Mouse (Mus musculus): ENCODE results near the gene Fcho1. TPM values are rescaled to one million over a fixed set of nuclear protein-coding genes. Genes with fewer than 3 reads are reported as not detected.

The Fcho1 gene
- polyA plus RNA-seq, 1 experiment from 2014 or later = 7.4 TPM

DNA sequence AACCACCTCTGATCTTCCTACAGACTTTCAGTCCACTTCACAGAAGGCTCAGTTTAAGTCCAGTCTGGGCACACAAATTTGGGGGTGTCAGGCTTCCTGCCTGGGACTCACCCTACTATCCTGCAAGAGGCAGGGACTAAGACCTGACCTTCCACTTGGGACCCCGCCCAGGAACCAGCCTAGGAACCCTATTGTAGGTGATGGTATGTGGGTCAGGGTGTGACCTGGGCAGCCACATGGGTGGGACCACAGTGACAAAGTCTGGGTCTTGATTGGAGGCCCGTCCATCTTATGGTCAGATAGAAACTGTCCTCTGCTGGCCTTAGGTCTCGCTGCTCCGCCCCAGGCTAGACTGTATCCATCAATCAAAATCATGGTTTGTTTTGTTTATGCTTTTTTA, 1.1 kb downstream of the Fcho1 start:
- Histone ChIP-seq H3K9me3 (ENCODE audit: control insufficient read depth, low read depth, low read length) (no peaks in the 10 kb centered on the region), H3K4me2 (replicated peaks; ENCODE audit: low read depth, low read length) (no peak overlapping the region; the same call in 1 of the 2 replicates)
- 44% methylated on average over 4 of the region's 4 CpGs for WGBS

DNA sequence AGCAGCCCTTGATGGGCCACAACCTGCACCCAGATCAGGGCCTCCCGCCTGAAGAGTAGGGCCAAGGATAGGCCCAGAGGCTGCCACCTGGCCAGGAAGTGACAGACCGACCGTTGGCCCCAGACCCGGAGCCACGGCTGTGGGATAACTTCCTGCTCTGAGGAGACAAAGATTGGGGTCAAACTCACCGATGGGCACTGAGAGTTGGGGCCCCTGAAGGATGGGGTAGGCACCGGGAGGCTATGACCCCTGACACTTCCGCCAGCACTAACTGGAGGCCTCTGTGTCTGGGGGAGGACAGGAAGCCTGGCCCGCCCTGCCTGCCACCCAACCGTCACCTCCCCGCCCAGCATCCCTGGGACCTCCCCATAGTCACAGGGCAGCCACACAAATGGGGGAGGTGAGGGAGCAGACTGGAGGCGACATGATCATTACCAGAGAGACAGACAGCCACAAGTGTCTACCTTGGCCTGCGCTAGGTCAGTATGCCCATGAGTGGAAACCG, 2.4 kb downstream of the Fcho1 start:
- H3K27me3 ChIP-seq (ENCODE audit: control insufficient read depth, insufficient read depth, low read length) = no peaks in the 10 kb centered on the region
- WGBS = 60% methylated on average over 14 of the region's 14 CpGs
- no peak for ATAC-seq (ENCODE audit: insufficient number of reproducible peaks, insufficient read depth, low FRiP score, low read depth)

More for the DNA sequence above, 1.1 kb downstream of the Fcho1 start:
- no peak for ATAC-seq (ENCODE audit: insufficient number of reproducible peaks, insufficient read depth, low FRiP score, low read depth)
- H3K36me3 ChIP-seq (ENCODE audit: control insufficient read depth, insufficient read depth, low read length) = no peaks in the 10 kb centered on the region
- H3K27ac ChIP-seq (ENCODE audit: low read length) = no peak overlapping the region
- no peak overlapping the region for H3K9ac ChIP-seq (replicated peaks; ENCODE audit: low read depth, low read length)
- H3K27me3 ChIP-seq (ENCODE audit: control insufficient read depth, insufficient read depth, low read length) = no peaks in the 10 kb centered on the region
- no peak overlapping the region for H3K4me3 ChIP-seq (ENCODE audit: low read depth, low read length)
- peaks cover 4% of the 10 kb centered on the region; the same call in 1 of the 2 replicates for H3K4me1 ChIP-seq (ENCODE audit: control insufficient read depth, insufficient read depth, low read length)

DNA sequence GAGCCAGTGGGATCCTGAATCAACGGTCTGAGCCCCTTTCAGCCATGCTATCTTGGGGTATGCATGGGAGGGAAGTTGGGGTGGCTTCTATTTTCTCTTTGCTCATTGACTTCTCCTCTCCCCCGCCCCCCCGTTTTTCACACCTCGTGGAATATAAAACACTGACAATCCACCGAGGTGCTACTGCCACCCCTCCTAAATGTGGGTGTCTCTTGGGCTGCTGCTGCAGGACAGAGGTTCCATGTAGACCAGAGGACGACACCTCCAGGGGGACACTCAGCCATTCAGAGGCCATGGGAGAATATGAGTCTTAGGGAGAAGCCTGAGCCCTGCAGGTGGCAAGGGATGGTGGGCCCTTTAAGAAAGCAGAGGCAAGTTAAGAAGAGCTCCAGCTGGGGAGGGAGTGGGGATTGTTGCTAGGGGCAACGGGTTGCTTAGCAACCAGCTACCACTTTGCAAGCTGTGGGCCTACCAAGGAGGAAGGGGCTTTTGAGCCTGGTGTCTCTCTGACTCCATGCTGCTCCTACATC, 5.5 kb downstream of the Fcho1 start:
- H3K27me3 ChIP-seq (ENCODE audit: control insufficient read depth, insufficient read depth, low read length) = no peaks in the 10 kb centered on the region
- no peak for ATAC-seq (ENCODE audit: insufficient number of reproducible peaks, insufficient read depth, low FRiP score, low read depth)
- no peak overlapping the region for H3K4me2 ChIP-seq (replicated peaks; ENCODE audit: low read depth, low read length)
- WGBS = 38% methylated on average over 7 of the region's 7 CpGs
- no peak overlapping the region for H3K4me3 ChIP-seq (ENCODE audit: low read depth, low read length)
- H3K9me3 ChIP-seq (ENCODE audit: control insufficient read depth, low read depth, low read length) = no peaks in the 10 kb centered on the region
- H3K4me1 ChIP-seq (ENCODE audit: control insufficient read depth, insufficient read depth, low read length) = no peaks in the 10 kb centered on the region
- H3K36me3 ChIP-seq (ENCODE audit: control insufficient read depth, insufficient read depth, low read length) = no peaks in the 10 kb centered on the region
- H3K9ac ChIP-seq (replicated peaks; ENCODE audit: low read depth, low read length) = no peak overlapping the region
- no peak overlapping the region for H3K27ac ChIP-seq (ENCODE audit: low read length)

More for the DNA sequence above, 2.4 kb downstream of the Fcho1 start:
- no peak overlapping the region for H3K4me2 ChIP-seq (replicated peaks; ENCODE audit: low read depth, low read length)
- H3K9me3 ChIP-seq (ENCODE audit: control insufficient read depth, low read depth, low read length) = no peaks in the 10 kb centered on the region
- no peak overlapping the region for H3K27ac ChIP-seq (ENCODE audit: low read length)
- no peaks in the 10 kb centered on the region for H3K36me3 ChIP-seq (ENCODE audit: control insufficient read depth, insufficient read depth, low read length)
- H3K9ac ChIP-seq (replicated peaks; ENCODE audit: low read depth, low read length) = no peak overlapping the region
- peaks cover under 1% of the 10 kb centered on the region; the same call in 1 of the 2 replicates for H3K4me1 ChIP-seq (ENCODE audit: control insufficient read depth, insufficient read depth, low read length)
- H3K4me3 ChIP-seq (ENCODE audit: low read depth, low read length) = no peak overlapping the region

DNA sequence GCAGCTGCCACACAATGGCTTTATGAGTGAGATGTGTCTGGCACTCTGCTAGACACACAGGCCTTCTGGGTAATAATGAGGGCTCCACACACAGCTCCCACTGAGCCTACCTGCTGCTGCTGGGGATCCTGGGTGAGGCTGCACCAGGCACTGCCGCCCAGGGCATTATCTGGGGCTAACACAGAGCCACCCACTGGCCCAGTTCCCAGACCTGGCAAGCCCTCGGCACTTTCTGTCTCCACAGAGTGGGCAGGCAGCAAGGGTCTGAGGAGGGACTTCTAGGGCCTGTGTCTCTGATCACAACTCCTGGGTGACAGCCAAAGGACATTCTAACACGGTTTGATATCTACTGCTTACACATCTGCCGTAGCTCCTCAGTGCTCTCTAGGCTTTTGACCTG, 6.3 kb downstream of the Fcho1 start:
- ATAC-seq (ENCODE audit: insufficient number of reproducible peaks, insufficient read depth, low FRiP score, low read depth) = no peak
- H3K9me3 ChIP-seq (ENCODE audit: control insufficient read depth, low read depth, low read length) = no peaks in the 10 kb centered on the region
- no peaks in the 10 kb centered on the region for H3K27me3 ChIP-seq (ENCODE audit: control insufficient read depth, insufficient read depth, low read length)
- H3K4me3 ChIP-seq (ENCODE audit: low read depth, low read length) = no peak overlapping the region
- 64% methylated on average over 4 of the region's 4 CpGs for WGBS
- H3K4me1 ChIP-seq (ENCODE audit: control insufficient read depth, insufficient read depth, low read length) = no peaks in the 10 kb centered on the region
- no peak overlapping the region for H3K27ac ChIP-seq (ENCODE audit: low read length)
- H3K4me2 ChIP-seq (replicated peaks; ENCODE audit: low read depth, low read length) = no peak overlapping the region
- H3K9ac ChIP-seq (replicated peaks; ENCODE audit: low read depth, low read length) = no peak overlapping the region
- H3K36me3 ChIP-seq (ENCODE audit: control insufficient read depth, insufficient read depth, low read length) = no peaks in the 10 kb centered on the region

DNA sequence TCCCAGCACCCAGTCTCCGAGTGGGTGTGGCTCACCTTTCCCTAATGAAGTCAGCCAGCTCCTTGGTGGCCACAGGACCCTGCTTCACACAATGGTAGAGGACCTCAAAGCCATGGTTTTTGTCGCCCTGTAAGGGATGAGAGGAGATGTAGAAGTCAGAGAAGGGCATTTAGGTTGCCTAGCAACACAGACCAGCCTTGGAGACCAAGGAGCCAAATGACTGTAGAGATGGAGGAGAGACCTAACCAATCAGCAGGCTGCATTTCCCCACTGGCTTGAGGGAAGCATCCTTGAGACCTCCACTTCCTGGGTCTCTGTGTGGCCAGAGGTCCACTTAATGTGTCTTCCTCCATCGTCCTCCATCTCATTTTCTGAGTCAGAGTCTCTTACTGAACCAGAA, 7.3 kb downstream of the Fcho1 start:
- no peak for ATAC-seq (ENCODE audit: insufficient number of reproducible peaks, insufficient read depth, low FRiP score, low read depth)
- no peak overlapping the region for H3K27ac ChIP-seq (ENCODE audit: low read length)
- H3K27me3 ChIP-seq (ENCODE audit: control insufficient read depth, insufficient read depth, low read length) = no peaks in the 10 kb centered on the region
- H3K36me3 ChIP-seq (ENCODE audit: control insufficient read depth, insufficient read depth, low read length) = no peaks in the 10 kb centered on the region
- 46% methylated on average over 3 of the region's 3 CpGs for WGBS
- H3K9ac ChIP-seq (replicated peaks; ENCODE audit: low read depth, low read length) = no peak overlapping the region
- no peak overlapping the region for H3K4me3 ChIP-seq (ENCODE audit: low read depth, low read length)
- no peaks in the 10 kb centered on the region for H3K9me3 ChIP-seq (ENCODE audit: control insufficient read depth, low read depth, low read length)
- no peaks in the 10 kb centered on the region for H3K4me1 ChIP-seq (ENCODE audit: control insufficient read depth, insufficient read depth, low read length)
- no peak overlapping the region for H3K4me2 ChIP-seq (replicated peaks; ENCODE audit: low read depth, low read length)

DNA sequence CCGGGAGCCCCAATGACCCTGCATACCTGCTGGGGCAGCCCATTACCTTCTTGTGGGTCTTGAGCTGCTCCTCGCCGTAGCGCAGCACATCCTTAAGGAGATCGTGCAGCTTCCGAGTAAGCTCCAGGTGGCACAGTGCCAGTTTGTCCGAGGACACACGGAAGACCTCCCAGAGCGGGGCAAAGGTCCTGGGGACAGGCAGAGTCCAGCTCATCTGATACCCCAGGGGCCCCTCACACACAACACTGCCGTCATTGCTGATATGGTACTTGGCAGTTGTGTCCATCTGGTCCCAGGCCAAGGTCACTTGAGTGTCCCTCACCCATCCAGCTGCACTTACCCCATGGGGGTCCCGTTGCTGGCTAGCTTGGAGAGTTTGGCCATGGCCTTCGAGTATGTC, 8.4 kb downstream of the Fcho1 start:
- ATAC-seq (ENCODE audit: insufficient number of reproducible peaks, insufficient read depth, low FRiP score, low read depth) = no peak
- Histone ChIP-seq H3K27me3 (ENCODE audit: control insufficient read depth, insufficient read depth, low read length) (no peaks in the 10 kb centered on the region), H3K9me3 (ENCODE audit: control insufficient read depth, low read depth, low read length) (no peaks in the 10 kb centered on the region), H3K4me3 (ENCODE audit: low read depth, low read length) (no peak overlapping the region), H3K4me2 (replicated peaks; ENCODE audit: low read depth, low read length) (no peak overlapping the region), H3K27ac (ENCODE audit: low read length) (no peak overlapping the region), H3K9ac (replicated peaks; ENCODE audit: low read depth, low read length) (no peak overlapping the region), H3K4me1 (ENCODE audit: control insufficient read depth, insufficient read depth, low read length) (no peaks in the 10 kb centered on the region), H3K36me3 (ENCODE audit: control insufficient read depth, insufficient read depth, low read length) (no peaks in the 10 kb centered on the region)
- 81% methylated on average over 12 of the region's 12 CpGs for WGBS

DNA sequence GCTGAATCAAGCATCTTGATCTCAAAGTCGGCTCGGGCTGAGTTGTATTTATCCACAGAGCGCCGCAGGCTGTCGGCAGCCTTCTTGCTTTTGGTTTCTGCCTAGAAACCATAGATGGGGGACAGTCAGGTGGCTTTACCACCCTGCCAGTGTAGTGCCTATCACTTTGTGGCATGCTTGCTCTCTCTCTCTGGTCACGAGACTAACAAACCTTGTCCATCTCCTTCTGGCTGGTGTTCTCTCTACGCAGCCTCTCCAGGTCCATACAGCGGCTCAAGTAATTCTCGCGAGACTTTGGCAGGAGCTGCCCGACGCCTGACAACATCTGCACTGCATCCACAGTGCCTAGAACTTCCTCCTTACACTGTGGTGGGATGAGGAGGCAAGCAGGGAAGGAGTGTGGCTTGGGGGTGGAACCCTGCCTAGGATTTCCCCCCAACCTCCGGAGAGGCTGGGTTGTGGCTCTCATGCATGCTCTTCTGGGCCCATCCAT, 8.9 kb downstream of the Fcho1 start:
- H3K9me3 ChIP-seq (ENCODE audit: control insufficient read depth, low read depth, low read length) = no peaks in the 10 kb centered on the region
- no peak overlapping the region for H3K4me2 ChIP-seq (replicated peaks; ENCODE audit: low read depth, low read length)
- no peak overlapping the region for H3K27ac ChIP-seq (ENCODE audit: low read length)
- H3K4me3 ChIP-seq (ENCODE audit: low read depth, low read length) = no peak overlapping the region
- 79% methylated on average over 13 of the region's 13 CpGs for WGBS
- no peaks in the 10 kb centered on the region for H3K36me3 ChIP-seq (ENCODE audit: control insufficient read depth, insufficient read depth, low read length)
- H3K4me1 ChIP-seq (ENCODE audit: control insufficient read depth, insufficient read depth, low read length) = no peaks in the 10 kb centered on the region
- H3K9ac ChIP-seq (replicated peaks; ENCODE audit: low read depth, low read length) = no peak overlapping the region
- H3K27me3 ChIP-seq (ENCODE audit: control insufficient read depth, insufficient read depth, low read length) = no peaks in the 10 kb centered on the region
- ATAC-seq (ENCODE audit: insufficient number of reproducible peaks, insufficient read depth, low FRiP score, low read depth) = no peak

DNA sequence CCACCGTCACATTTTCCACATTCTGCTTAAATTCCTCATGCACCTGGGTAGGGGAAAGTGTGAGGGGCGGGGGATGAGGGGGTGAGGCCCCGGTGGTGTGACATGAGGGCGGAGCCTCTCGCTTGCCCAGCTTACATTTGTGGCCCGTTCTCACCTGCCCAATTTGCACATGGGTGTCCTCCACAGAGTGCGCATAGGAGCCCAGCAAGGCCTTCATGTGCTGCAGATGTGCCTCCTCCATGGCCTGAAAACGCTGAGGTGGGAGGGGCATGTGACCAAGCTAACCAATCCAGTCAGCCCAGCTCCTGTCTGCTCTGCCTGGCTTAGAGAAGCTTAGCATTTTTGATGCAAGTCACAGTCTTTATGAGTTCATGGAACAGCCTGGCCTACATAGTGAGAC, 10.0 kb downstream of the Fcho1 start:
- Histone ChIP-seq H3K27ac (ENCODE audit: low read length) (no peak overlapping the region), H3K9me3 (ENCODE audit: control insufficient read depth, low read depth, low read length) (no peaks in the 10 kb centered on the region), H3K27me3 (ENCODE audit: control insufficient read depth, insufficient read depth, low read length) (no peaks in the 10 kb centered on the region), H3K36me3 (ENCODE audit: control insufficient read depth, insufficient read depth, low read length) (no peaks in the 10 kb centered on the region), H3K4me3 (ENCODE audit: low read depth, low read length) (no peak overlapping the region), H3K9ac (replicated peaks; ENCODE audit: low read depth, low read length) (no peak overlapping the region), H3K4me2 (replicated peaks; ENCODE audit: low read depth, low read length) (no peak overlapping the region), H3K4me1 (ENCODE audit: control insufficient read depth, insufficient read depth, low read length) (no peaks in the 10 kb centered on the region)
- 26% methylated on average over 8 of the region's 8 CpGs for WGBS
- ATAC-seq (ENCODE audit: insufficient number of reproducible peaks, insufficient read depth, low FRiP score, low read depth) = no peak

DNA sequence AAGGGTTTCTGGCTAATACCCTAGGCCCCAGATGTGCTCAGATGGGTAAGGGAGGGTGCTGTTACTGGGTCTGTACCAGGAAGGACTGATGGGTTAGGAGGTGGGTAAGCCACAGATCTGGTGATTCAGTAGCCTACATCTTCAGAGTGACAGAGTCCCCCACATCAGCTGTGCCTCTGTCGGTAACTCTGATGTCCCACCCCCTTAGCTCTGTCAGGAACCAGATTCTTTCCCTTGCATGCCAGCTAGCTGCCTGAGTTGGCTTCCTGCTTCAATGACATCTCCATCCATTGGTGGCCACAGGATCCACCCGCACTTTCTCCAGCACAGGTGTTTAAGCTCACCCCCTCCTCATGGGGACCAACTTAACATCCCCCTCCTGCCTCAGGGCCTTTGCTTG, 13.9 kb downstream of the Fcho1 start:
- Histone ChIP-seq H3K36me3 (ENCODE audit: control insufficient read depth, insufficient read depth, low read length) (no peaks in the 10 kb centered on the region), H3K9ac (replicated peaks; ENCODE audit: low read depth, low read length) (no peak overlapping the region), H3K27me3 (ENCODE audit: control insufficient read depth, insufficient read depth, low read length) (no peaks in the 10 kb centered on the region), H3K4me2 (replicated peaks; ENCODE audit: low read depth, low read length) (no peak overlapping the region), H3K4me3 (ENCODE audit: low read depth, low read length) (no peak overlapping the region), H3K4me1 (ENCODE audit: control insufficient read depth, insufficient read depth, low read length) (no peaks in the 10 kb centered on the region), H3K27ac (ENCODE audit: low read length) (no peak overlapping the region), H3K9me3 (ENCODE audit: control insufficient read depth, low read depth, low read length) (no peaks in the 10 kb centered on the region)
- ATAC-seq (ENCODE audit: insufficient number of reproducible peaks, insufficient read depth, low FRiP score, low read depth) = no peak
- 86% methylated on average over 2 of the region's 2 CpGs for whole genome bisulfite sequencing
